Mouse (Mus musculus): ENCODE data around the gene Chst12.

The Chst12 gene

DNA sequence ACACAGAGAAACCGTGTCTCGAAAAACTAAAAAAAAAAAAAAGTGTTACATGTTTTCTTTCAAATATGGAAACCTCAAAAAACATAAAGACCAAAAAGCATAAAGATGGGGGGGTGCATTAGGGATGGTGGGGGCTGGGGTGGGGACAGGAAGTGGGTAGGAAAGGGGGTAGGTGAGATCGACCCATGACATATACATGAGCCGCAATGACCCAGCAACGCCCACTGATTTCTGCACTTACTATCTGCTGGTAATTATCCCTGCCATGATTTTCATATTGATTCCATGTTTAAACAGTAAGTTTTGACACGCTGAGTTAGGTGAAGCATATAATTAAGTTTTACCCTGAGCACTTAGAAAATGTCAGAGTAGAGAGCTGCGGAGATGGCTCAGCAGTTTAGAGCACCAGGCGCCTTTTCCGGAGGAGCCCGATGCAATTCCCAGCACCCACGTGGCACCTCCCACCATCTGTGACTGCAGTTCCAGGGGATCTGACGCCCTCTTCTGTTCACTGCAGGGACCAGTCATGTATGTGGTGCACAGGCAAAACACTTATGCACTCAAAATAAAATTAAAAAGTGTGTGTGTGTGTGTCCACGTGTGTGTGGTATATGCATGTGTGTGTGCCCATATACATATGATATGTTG is 65.0 kb downstream of the Chst12 start:
- no peak for DNase-seq (ENCODE audit: low spot score in 2 of 2)

DNA sequence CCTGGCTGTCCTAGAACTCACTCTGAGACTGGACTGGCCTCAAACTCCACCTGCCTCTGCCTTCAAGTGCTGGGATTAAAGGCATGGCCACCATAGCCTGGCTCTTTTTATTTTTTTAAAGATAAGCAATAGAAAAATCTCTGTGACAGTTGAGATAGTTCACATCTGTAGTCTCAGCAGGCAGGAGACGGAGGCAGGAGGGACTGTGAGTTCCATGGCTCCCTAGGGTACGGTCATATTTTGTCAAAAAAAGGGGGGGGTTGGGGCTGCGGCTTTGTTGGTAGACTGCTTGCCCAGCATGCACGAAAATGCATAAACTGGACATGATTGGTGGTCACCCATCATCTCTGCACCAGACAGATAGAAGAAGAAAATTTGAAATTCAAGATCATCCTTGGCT is 65.9 kb downstream of the Chst12 start:
- DNase-seq (ENCODE audit: low spot score in 2 of 2), result no peak

DNA sequence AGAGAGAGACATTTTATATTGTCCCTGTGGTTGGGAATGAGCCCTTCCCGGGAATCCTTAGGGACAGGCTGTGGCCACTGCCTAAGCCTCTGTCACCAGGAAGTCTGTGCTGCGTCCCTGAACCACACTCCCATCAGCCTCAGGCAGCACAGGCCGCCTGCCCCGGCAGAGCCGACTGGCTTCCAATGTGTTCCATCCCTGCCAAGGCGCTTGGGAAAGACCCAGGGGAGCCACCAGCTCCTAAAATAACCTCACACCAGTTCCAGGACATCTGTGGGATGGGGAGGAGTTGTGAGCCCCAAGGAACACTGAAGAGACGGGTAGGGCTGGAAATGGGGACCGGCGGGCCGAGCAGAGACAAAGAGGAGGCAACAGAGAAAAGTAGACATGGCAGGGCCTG is 66.3 kb downstream of the Chst12 start:
- peak in 1 of 2 experiments; percentile 20 for DNase-seq (ENCODE audit: low spot score in 2 of 2)

DNA sequence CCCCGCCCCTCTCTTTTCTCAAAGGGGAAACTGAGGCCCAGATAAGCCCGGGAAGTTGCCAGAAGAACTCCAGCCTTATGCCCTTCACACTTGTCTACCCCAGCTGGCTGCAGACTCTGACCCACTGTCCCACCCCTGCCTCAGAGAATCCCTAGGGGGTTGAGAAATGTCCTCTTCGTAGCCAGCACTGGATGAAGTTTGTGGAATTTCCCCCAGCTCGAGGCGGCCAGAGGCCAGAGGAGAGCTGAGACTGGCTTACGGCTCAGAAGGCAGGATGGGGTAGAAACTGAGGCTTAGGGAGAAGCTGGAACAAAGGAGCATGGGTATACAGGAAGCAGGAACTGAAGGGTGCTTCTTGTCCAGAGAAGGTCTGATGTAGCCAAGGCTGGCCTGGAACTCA is 67.3 kb downstream of the Chst12 start:
- DNase-seq (ENCODE audit: low spot score in 2 of 2), result no peak
